Mouse (Mus musculus): ENCODE measurements around the gene Kantr.

Gene Kantr

GRCm38 (mm10) chrX:152284746-152285145 lies 42.5 kb downstream of the Kantr start:
- no peak for DNase-seq (ENCODE audit: extremely low read depth, low read depth)

- DNase-seq (ENCODE audit: extremely low read depth, low read depth) = no peak
These were observed 47.9 kb downstream of the Kantr start for GRCm38 (mm10) chrX:152279384-152279783.

- no peak for DNase-seq (ENCODE audit: extremely low read depth, low read depth)
These were observed 56.1 kb downstream of the Kantr start for GRCm38 (mm10) chrX:152271189-152271588.

Measured in MEL-GATA-1-ER (cell line).